Mouse (Mus musculus): ENCODE measurements at regions not wholly inside any gene's neighbourhood (a gene's known extent, or its start where the extent isn't known, plus 50 kb on each side); places are given as distances from the start of the nearest gene placed in this dataset.
A peak's percentile ranks its signal among the peaks of the same experiment; 100 is the strongest.

GRCm38 (mm10) chr10:17103416-17103815 is 619.6 kb upstream of the Cited2 start:
- DNase-seq (ENCODE audit: low spot score) = no peak
- H3K4me3 ChIP-seq (ENCODE audit: low read depth, low read length) = no peak overlapping the region
- H3K27me3 ChIP-seq (ENCODE audit: control insufficient read depth, insufficient read depth, low read length) = no peaks in the 10 kb centered on the region
- H3K9me3 ChIP-seq (ENCODE audit: control insufficient read depth, low read length) = no peaks in the 10 kb centered on the region
- H3K36me3 ChIP-seq (ENCODE audit: control insufficient read depth, insufficient read depth, low read length) = no peaks in the 10 kb centered on the region
- 65% methylated on average over 2 of the region's 2 CpGs for WGBS
- no peak for ATAC-seq (ENCODE audit: low FRiP score)
- no peak overlapping the region for H3K4me2 ChIP-seq (replicated peaks; ENCODE audit: low read depth, low read length)
- H3K4me1 ChIP-seq (replicated peaks; ENCODE audit: control insufficient read depth, insufficient read depth, low read length) = no peaks in the 10 kb centered on the region
- H3K27ac ChIP-seq (ENCODE audit: low read depth, low read length) = no peak overlapping the region
- no peak overlapping the region for H3K9ac ChIP-seq (ENCODE audit: low read depth, low read length)

- no peak for DNase-seq (ENCODE audit: low spot score)
- H3K36me3 ChIP-seq (ENCODE audit: control insufficient read depth, insufficient read depth, low read length) = no peaks in the 10 kb centered on the region
- no peak overlapping the region for H3K4me3 ChIP-seq (ENCODE audit: low read depth, low read length)
- ATAC-seq (ENCODE audit: low FRiP score) = no peak
- H3K9ac ChIP-seq (ENCODE audit: low read depth, low read length) = no peak overlapping the region
- 98% methylated on average over 1 of the region's 1 CpGs for WGBS
- no peaks in the 10 kb centered on the region for H3K27me3 ChIP-seq (ENCODE audit: control insufficient read depth, insufficient read depth, low read length)
- no peaks in the 10 kb centered on the region for H3K9me3 ChIP-seq (ENCODE audit: control insufficient read depth, low read length)
- no peak overlapping the region for H3K27ac ChIP-seq (ENCODE audit: low read depth, low read length)
- no peak overlapping the region for H3K4me2 ChIP-seq (replicated peaks; ENCODE audit: low read depth, low read length)
- no peaks in the 10 kb centered on the region for H3K4me1 ChIP-seq (replicated peaks; ENCODE audit: control insufficient read depth, insufficient read depth, low read length)
These were observed 616.2 kb upstream of the Cited2 start for GRCm38 (mm10) chr10:17106831-17107230.

GRCm38 (mm10) chr10:17111071-17111470 is 611.9 kb upstream of the Cited2 start:
- Histone ChIP-seq H3K4me2 (replicated peaks; ENCODE audit: low read depth, low read length) (no peak overlapping the region), H3K27me3 (ENCODE audit: control insufficient read depth, insufficient read depth, low read length) (no peaks in the 10 kb centered on the region), H3K9ac (ENCODE audit: low read depth, low read length) (no peak overlapping the region), H3K4me3 (ENCODE audit: low read depth, low read length) (no peak overlapping the region), H3K9me3 (ENCODE audit: control insufficient read depth, low read length) (no peaks in the 10 kb centered on the region), H3K27ac (ENCODE audit: low read depth, low read length) (no peak overlapping the region), H3K36me3 (ENCODE audit: control insufficient read depth, insufficient read depth, low read length) (no peaks in the 10 kb centered on the region), H3K4me1 (replicated peaks; ENCODE audit: control insufficient read depth, insufficient read depth, low read length) (no peaks in the 10 kb centered on the region)
- ATAC-seq (ENCODE audit: low FRiP score) (no peak), DNase-seq (ENCODE audit: low spot score) (no peak)
- WGBS = 83% methylated on average over 2 of the region's 2 CpGs

GRCm38 (mm10) chr10:17114805-17115204 is 608.2 kb upstream of the Cited2 start:
- ATAC-seq (ENCODE audit: low FRiP score) (no peak), DNase-seq (ENCODE audit: low spot score) (no peak)
- Histone ChIP-seq H3K36me3 (ENCODE audit: control insufficient read depth, insufficient read depth, low read length) (no peaks in the 10 kb centered on the region), H3K27me3 (ENCODE audit: control insufficient read depth, insufficient read depth, low read length) (no peaks in the 10 kb centered on the region), H3K9me3 (ENCODE audit: control insufficient read depth, low read length) (no peaks in the 10 kb centered on the region), H3K4me3 (ENCODE audit: low read depth, low read length) (no peak overlapping the region), H3K4me2 (replicated peaks; ENCODE audit: low read depth, low read length) (no peak overlapping the region), H3K27ac (ENCODE audit: low read depth, low read length) (no peak overlapping the region), H3K9ac (ENCODE audit: low read depth, low read length) (no peak overlapping the region), H3K4me1 (replicated peaks; ENCODE audit: control insufficient read depth, insufficient read depth, low read length) (no peaks in the 10 kb centered on the region)
- WGBS = 95% methylated on average over 4 of the region's 4 CpGs

- Histone ChIP-seq H3K4me2 (replicated peaks; ENCODE audit: low read depth, low read length) (no peak overlapping the region), H3K4me3 (ENCODE audit: low read depth, low read length) (no peak overlapping the region), H3K9ac (ENCODE audit: low read depth, low read length) (no peak overlapping the region), H3K27ac (ENCODE audit: low read depth, low read length) (no peak overlapping the region), H3K9me3 (ENCODE audit: control insufficient read depth, low read length) (no peaks in the 10 kb centered on the region), H3K4me1 (replicated peaks; ENCODE audit: control insufficient read depth, insufficient read depth, low read length) (no peaks in the 10 kb centered on the region), H3K27me3 (ENCODE audit: control insufficient read depth, insufficient read depth, low read length) (no peaks in the 10 kb centered on the region), H3K36me3 (ENCODE audit: control insufficient read depth, insufficient read depth, low read length) (no peaks in the 10 kb centered on the region)
- ATAC-seq (ENCODE audit: low FRiP score) (no peak), DNase-seq (ENCODE audit: low spot score) (no peak)
- 90% methylated on average over 4 of the region's 4 CpGs for WGBS
These were observed 593.4 kb upstream of the Cited2 start for GRCm38 (mm10) chr10:17129391-17130163.

GRCm38 (mm10) chr10:17130661-17131060 is 592.4 kb upstream of the Cited2 start:
- Histone ChIP-seq H3K9ac (ENCODE audit: low read depth, low read length) (no peak overlapping the region), H3K4me3 (ENCODE audit: low read depth, low read length) (no peak overlapping the region), H3K27me3 (ENCODE audit: control insufficient read depth, insufficient read depth, low read length) (no peaks in the 10 kb centered on the region), H3K36me3 (ENCODE audit: control insufficient read depth, insufficient read depth, low read length) (no peaks in the 10 kb centered on the region), H3K9me3 (ENCODE audit: control insufficient read depth, low read length) (no peaks in the 10 kb centered on the region), H3K4me2 (replicated peaks; ENCODE audit: low read depth, low read length) (no peak overlapping the region), H3K27ac (ENCODE audit: low read depth, low read length) (no peak overlapping the region), H3K4me1 (replicated peaks; ENCODE audit: control insufficient read depth, insufficient read depth, low read length) (no peaks in the 10 kb centered on the region)
- ATAC-seq (ENCODE audit: low FRiP score) = no peak
- no peak for DNase-seq (ENCODE audit: low spot score)
- WGBS = 92% methylated on average over 1 of the region's 1 CpGs

- ATAC-seq (ENCODE audit: low FRiP score) (no peak), DNase-seq (ENCODE audit: low spot score) (no peak)
- Histone ChIP-seq H3K4me1 (replicated peaks; ENCODE audit: control insufficient read depth, insufficient read depth, low read length) (no peaks in the 10 kb centered on the region), H3K27ac (ENCODE audit: low read depth, low read length) (no peak overlapping the region), H3K4me3 (ENCODE audit: low read depth, low read length) (no peak overlapping the region), H3K4me2 (replicated peaks; ENCODE audit: low read depth, low read length) (no peak overlapping the region), H3K9me3 (ENCODE audit: control insufficient read depth, low read length) (no peaks in the 10 kb centered on the region), H3K27me3 (ENCODE audit: control insufficient read depth, insufficient read depth, low read length) (no peaks in the 10 kb centered on the region), H3K9ac (ENCODE audit: low read depth, low read length) (no peak overlapping the region), H3K36me3 (ENCODE audit: control insufficient read depth, insufficient read depth, low read length) (no peaks in the 10 kb centered on the region)
- WGBS = 74% methylated on average over 4 of the region's 4 CpGs
These were observed 591.3 kb upstream of the Cited2 start for GRCm38 (mm10) chr10:17131763-17132162.

GRCm38 (mm10) chr10:17175385-17175784 is 547.6 kb upstream of the Cited2 start:
- DNase-seq (ENCODE audit: low spot score) (no peak), ATAC-seq (ENCODE audit: low FRiP score) (no peak)
- Histone ChIP-seq H3K36me3 (ENCODE audit: control insufficient read depth, insufficient read depth, low read length) (no peaks in the 10 kb centered on the region), H3K4me1 (replicated peaks; ENCODE audit: control insufficient read depth, insufficient read depth, low read length) (no peaks in the 10 kb centered on the region), H3K9me3 (ENCODE audit: control insufficient read depth, low read length) (no peaks in the 10 kb centered on the region), H3K27ac (ENCODE audit: low read depth, low read length) (no peak overlapping the region), H3K4me3 (ENCODE audit: low read depth, low read length) (no peak overlapping the region), H3K27me3 (ENCODE audit: control insufficient read depth, insufficient read depth, low read length) (no peaks in the 10 kb centered on the region), H3K9ac (ENCODE audit: low read depth, low read length) (no peak overlapping the region), H3K4me2 (replicated peaks; ENCODE audit: low read depth, low read length) (no peak overlapping the region)
- 62% methylated on average over 3 of the region's 3 CpGs for WGBS

GRCm38 (mm10) chr10:17177054-17177453 is 546.0 kb upstream of the Cited2 start:
- H3K4me3 ChIP-seq (ENCODE audit: low read depth, low read length) = no peak overlapping the region
- DNase-seq (ENCODE audit: low spot score) = peak; percentile 32
- WGBS = 36% methylated on average over 1 of the region's 1 CpGs
- no peaks in the 10 kb centered on the region for H3K27me3 ChIP-seq (ENCODE audit: control insufficient read depth, insufficient read depth, low read length)
- no peak overlapping the region for H3K4me2 ChIP-seq (replicated peaks; ENCODE audit: low read depth, low read length)
- H3K4me1 ChIP-seq (replicated peaks; ENCODE audit: control insufficient read depth, insufficient read depth, low read length) = no peaks in the 10 kb centered on the region
- no peak overlapping the region for H3K9ac ChIP-seq (ENCODE audit: low read depth, low read length)
- ATAC-seq (ENCODE audit: low FRiP score) = peak; percentile 74
- H3K9me3 ChIP-seq (ENCODE audit: control insufficient read depth, low read length) = no peaks in the 10 kb centered on the region
- H3K27ac ChIP-seq (ENCODE audit: low read depth, low read length) = 0 out of 2 replicates have a peak overlapping the region, but pooled peaks have one; percentile 13
- H3K36me3 ChIP-seq (ENCODE audit: control insufficient read depth, insufficient read depth, low read length) = no peaks in the 10 kb centered on the region
